Mouse (Mus musculus): ENCODE results near the gene Zfp212. TPM values are rescaled to one million over a fixed set of nuclear protein-coding genes. Genes with fewer than 3 reads are reported as not detected.
A peak's percentile ranks its signal among the peaks of the same experiment; 100 is the strongest.

Zfp212 gene
- polyA plus RNA-seq, 1 experiment: 5.7 TPM

DNA sequence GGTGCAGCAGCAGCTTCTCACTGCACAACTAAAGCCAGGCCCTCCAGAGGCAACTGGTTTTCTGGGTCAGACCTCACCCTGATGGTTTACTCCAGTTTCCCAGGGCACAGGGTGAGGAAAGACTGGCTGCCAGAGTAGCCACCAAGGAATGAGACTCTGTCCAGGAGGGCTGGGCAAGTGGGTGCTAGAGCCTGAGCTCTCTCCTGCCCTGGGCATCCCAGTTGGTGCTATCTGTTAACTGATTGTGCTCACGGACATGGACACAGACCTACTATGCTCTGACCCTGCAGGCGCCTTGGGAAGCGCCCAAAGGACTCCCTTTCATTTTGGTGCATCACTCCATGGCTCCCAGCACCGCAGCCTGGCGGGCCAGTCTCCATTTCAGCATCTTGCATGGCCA lies 13.9 kb upstream of the Zfp212 start:
- WGBS: 96% methylated on average over 5 of the region's 5 CpGs
- no peak for TF ChIP-seq CTCF (IDR thresholded peaks at IDR 0.05; ENCODE audit: extremely low read depth, insufficient read length, insufficient replicate concordance, low read depth, low read length)
- no peak for TF ChIP-seq POLR2A (IDR thresholded peaks at IDR 0.05; ENCODE audit: low read depth, low read length)
- Histone ChIP-seq H3K4me3 (ENCODE audit: low read depth, low read length) (no peak overlapping the region), H3K36me3 (ENCODE audit: control insufficient read depth, insufficient read depth, low read length) (peaks cover 37% of the 10 kb centered on the region), H3K27me3 (ENCODE audit: control insufficient read depth, insufficient read depth, low read length) (no peaks in the 10 kb centered on the region), H3K4me1 (ENCODE audit: control insufficient read depth, insufficient read depth, insufficient read length, low read length) (no peaks in the 10 kb centered on the region), H3K27ac (ENCODE audit: insufficient read depth, low read depth, low read length) (no peak overlapping the region)

DNA sequence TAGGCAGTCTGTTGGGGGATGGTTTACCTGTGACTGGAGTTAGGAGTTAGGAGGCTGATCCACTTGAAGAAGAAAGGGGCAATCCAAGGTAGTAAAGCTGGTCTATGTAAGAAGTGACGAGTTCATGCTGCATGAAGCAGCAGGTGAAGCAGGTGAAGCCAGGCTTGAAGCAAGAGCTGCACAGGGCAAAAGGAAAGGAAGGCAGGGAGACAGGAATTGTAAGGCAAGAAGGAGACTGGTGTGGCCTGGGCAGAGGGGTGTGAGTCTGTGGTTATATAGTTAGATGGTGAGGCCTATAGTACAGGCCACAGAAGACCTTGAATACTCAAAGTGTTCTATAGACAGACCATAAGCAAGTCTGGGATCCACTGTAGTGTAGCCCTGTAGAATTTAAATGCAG lies 11.3 kb upstream of the Zfp212 start:
- peaks cover 21% of the 10 kb centered on the region for H3K36me3 ChIP-seq (ENCODE audit: control insufficient read depth, insufficient read depth, low read length)
- no peaks in the 10 kb centered on the region for H3K27me3 ChIP-seq (ENCODE audit: control insufficient read depth, insufficient read depth, low read length)
- TF ChIP-seq POLR2A (IDR thresholded peaks at IDR 0.05; ENCODE audit: low read depth, low read length) (no peak), CTCF (IDR thresholded peaks at IDR 0.05; ENCODE audit: extremely low read depth, insufficient read length, insufficient replicate concordance, low read depth, low read length) (no peak)
- no peak overlapping the region for H3K4me3 ChIP-seq (ENCODE audit: low read depth, low read length)
- no peak overlapping the region for H3K27ac ChIP-seq (ENCODE audit: insufficient read depth, low read depth, low read length)
- WGBS: 68% methylated on average over 1 of the region's 1 CpGs
- H3K4me1 ChIP-seq (ENCODE audit: control insufficient read depth, insufficient read depth, insufficient read length, low read length): no peaks in the 10 kb centered on the region

DNA sequence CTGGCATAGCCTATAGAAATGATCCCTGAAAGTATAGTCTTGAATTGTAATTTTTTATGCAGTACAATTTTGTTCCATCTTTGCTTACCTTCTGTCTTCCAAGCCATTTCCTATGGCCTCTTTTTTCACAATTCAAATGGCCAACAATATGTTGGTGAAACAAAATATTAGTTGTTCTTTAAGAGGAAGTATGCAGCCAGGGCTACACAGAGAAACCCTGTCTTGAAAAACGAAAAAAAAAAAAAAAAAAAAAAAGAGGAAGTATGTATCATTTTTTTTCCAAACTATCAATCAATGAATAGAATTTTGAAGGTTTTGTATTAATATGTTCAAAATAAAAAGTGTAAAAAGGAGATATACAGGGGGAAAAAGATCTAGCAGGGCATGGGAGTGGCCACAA lies 8.6 kb upstream of the Zfp212 start:
- no peaks in the 10 kb centered on the region for H3K36me3 ChIP-seq (ENCODE audit: control insufficient read depth, insufficient read depth, low read length)
- H3K4me1 ChIP-seq (ENCODE audit: control insufficient read depth, insufficient read depth, insufficient read length, low read length): no peaks in the 10 kb centered on the region
- TF ChIP-seq POLR2A (IDR thresholded peaks at IDR 0.05; ENCODE audit: low read depth, low read length) (no peak), CTCF (IDR thresholded peaks at IDR 0.05; ENCODE audit: extremely low read depth, insufficient read length, insufficient replicate concordance, low read depth, low read length) (no peak)
- no peak overlapping the region for H3K27ac ChIP-seq (ENCODE audit: insufficient read depth, low read depth, low read length)
- H3K27me3 ChIP-seq (ENCODE audit: control insufficient read depth, insufficient read depth, low read length): no peaks in the 10 kb centered on the region
- H3K4me3 ChIP-seq (ENCODE audit: low read depth, low read length): no peak overlapping the region
- WGBS: 11% methylated on average over 1 of the region's 1 CpGs

DNA sequence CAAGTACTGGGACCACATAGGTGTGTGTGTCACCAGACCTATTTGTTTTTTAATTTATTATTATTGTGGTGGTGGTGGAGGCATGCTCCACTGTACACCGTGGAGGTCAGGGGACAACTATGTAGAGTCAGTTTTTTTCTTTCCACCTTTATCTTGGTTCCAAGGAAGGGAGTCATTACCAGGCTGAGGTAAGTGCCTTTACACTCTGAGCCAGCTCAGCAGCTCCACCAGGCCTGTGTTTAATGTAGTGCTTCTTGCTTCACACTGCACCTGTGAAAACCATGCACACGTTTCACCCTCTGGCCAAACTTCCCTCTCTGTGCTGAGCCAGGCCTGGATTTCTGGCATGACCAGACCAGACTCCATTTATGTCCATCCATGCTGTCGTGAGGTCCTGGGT lies 7.3 kb upstream of the Zfp212 start:
- peaks cover 7% of the 10 kb centered on the region; the same call in 1 of the 2 replicates for H3K4me1 ChIP-seq (ENCODE audit: control insufficient read depth, insufficient read depth, insufficient read length, low read length)
- no peak overlapping the region for H3K27ac ChIP-seq (ENCODE audit: insufficient read depth, low read depth, low read length)
- no peaks in the 10 kb centered on the region for H3K27me3 ChIP-seq (ENCODE audit: control insufficient read depth, insufficient read depth, low read length)
- H3K4me3 ChIP-seq (ENCODE audit: low read depth, low read length): no peak overlapping the region
- H3K36me3 ChIP-seq (ENCODE audit: control insufficient read depth, insufficient read depth, low read length): no peaks in the 10 kb centered on the region
- WGBS: 39% methylated on average over 3 of the region's 3 CpGs
- TF ChIP-seq POLR2A (IDR thresholded peaks at IDR 0.05; ENCODE audit: low read depth, low read length) (no peak), CTCF (IDR thresholded peaks at IDR 0.05; ENCODE audit: extremely low read depth, insufficient read length, insufficient replicate concordance, low read depth, low read length) (no peak)

DNA sequence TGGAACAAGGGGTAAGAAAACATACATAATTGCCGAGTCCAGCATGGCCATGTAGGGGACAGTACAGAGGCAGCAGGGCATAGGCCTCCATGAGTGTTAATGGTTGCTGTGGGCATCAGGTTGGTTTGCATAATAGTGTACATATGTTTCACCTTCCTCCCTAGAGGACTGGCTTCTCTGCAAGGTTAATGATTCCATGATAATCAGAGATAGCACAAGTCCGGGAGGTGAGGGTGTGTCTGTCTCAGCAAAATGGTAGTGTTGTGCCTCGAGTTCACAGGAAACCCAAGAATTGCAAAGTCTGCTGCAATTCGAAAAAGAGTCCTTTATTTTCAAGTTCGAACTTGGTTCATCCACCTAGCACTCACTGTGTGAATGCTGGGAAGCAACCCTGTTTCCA lies 3.2 kb upstream of the Zfp212 start:
- TF ChIP-seq POLR2A (IDR thresholded peaks at IDR 0.05; ENCODE audit: low read depth, low read length) (no peak), CTCF (IDR thresholded peaks at IDR 0.05; ENCODE audit: extremely low read depth, insufficient read length, insufficient replicate concordance, low read depth, low read length) (no peak)
- H3K4me1 ChIP-seq (ENCODE audit: control insufficient read depth, insufficient read depth, insufficient read length, low read length): peaks cover 14% of the 10 kb centered on the region; the same call in 1 of the 2 replicates
- H3K4me3 ChIP-seq (ENCODE audit: low read depth, low read length): no peak overlapping the region
- H3K27ac ChIP-seq (ENCODE audit: insufficient read depth, low read depth, low read length): 0 out of 2 replicates have a peak overlapping the region, but pooled peaks have one; percentile 39
- 29% methylated on average over 5 of the region's 5 CpGs for WGBS
- no peaks in the 10 kb centered on the region for H3K36me3 ChIP-seq (ENCODE audit: control insufficient read depth, insufficient read depth, low read length)
- no peaks in the 10 kb centered on the region for H3K27me3 ChIP-seq (ENCODE audit: control insufficient read depth, insufficient read depth, low read length)

DNA sequence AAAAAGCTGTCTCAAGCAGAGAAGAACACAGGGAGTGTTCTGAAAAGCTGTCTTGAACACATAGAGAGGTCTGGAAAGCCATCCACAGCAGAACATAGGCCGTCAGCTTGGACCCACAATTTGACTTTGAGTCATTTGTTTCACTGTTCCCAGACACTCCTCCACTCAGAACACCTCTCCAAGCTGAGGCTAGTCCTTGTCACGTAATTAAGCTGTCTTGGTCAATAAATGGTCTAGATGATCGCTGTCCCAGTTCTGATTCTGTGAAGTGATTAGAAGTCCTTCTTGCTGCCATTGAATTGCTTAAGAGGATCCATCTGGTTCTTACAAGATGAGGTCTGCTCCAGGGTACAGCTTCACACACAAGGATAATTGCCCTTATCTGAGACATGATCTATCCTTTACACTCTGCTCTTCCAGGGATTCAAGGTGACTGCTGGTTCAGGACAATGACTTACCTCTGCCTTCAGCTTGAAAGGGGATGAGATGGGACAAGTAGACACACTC lies 1.5 kb upstream of the Zfp212 start:
- TF ChIP-seq CTCF (IDR thresholded peaks at IDR 0.05; ENCODE audit: extremely low read depth, insufficient read length, insufficient replicate concordance, low read depth, low read length): no peak
- TF ChIP-seq POLR2A (IDR thresholded peaks at IDR 0.05; ENCODE audit: low read depth, low read length): no peak
- Histone ChIP-seq H3K36me3 (ENCODE audit: control insufficient read depth, insufficient read depth, low read length) (no peaks in the 10 kb centered on the region), H3K27me3 (ENCODE audit: control insufficient read depth, insufficient read depth, low read length) (no peaks in the 10 kb centered on the region), H3K4me3 (ENCODE audit: low read depth, low read length) (no peak overlapping the region), H3K4me1 (ENCODE audit: control insufficient read depth, insufficient read depth, insufficient read length, low read length) (peaks cover 15% of the 10 kb centered on the region; the same call in 1 of the 2 replicates), H3K27ac (ENCODE audit: insufficient read depth, low read depth, low read length) (no peak overlapping the region)
- 73% methylated on average over 3 of the region's 3 CpGs for WGBS

- H3K4me1 ChIP-seq (ENCODE audit: control insufficient read depth, insufficient read depth, insufficient read length, low read length): peaks cover 15% of the 10 kb centered on the region; the same call in 1 of the 2 replicates
- H3K36me3 ChIP-seq (ENCODE audit: control insufficient read depth, insufficient read depth, low read length): no peaks in the 10 kb centered on the region
- H3K27ac ChIP-seq (ENCODE audit: insufficient read depth, low read depth, low read length): no peak overlapping the region
- 27% methylated on average over 11 of the region's 11 CpGs for WGBS
- no peak for TF ChIP-seq CTCF (IDR thresholded peaks at IDR 0.05; ENCODE audit: extremely low read depth, insufficient read length, insufficient replicate concordance, low read depth, low read length)
- H3K4me3 ChIP-seq (ENCODE audit: low read depth, low read length): peak overlapping the region; percentile 94; the same call in 1 of the 2 replicates
- H3K27me3 ChIP-seq (ENCODE audit: control insufficient read depth, insufficient read depth, low read length): no peaks in the 10 kb centered on the region
Measured at GRCm38 (mm10) chr6:47919646-47920446, 430 bp upstream of the Zfp212 start.

All from small intestine, adult 2 months (tissue).